Mouse (Mus musculus) erythroblast, embryonic 14.5 days (primary cell): ENCODE data around the gene Gm28729.

ENCODE experiments used
- GATA1 ChIP-seq: IDR thresholded peaks from 2 replicates; pipeline ENCODE4 v1.6.1; 2012; ENCODE audit warnings: low read length, inconsistent platforms, mixed read lengths
- TAL1 ChIP-seq: IDR thresholded peaks from 3 replicates; pipeline ENCODE4 v1.6.1; 2012; ENCODE audit warnings: low read length, inconsistent platforms, mixed read lengths

- TF ChIP-seq TAL1: no peak
- no peak for TF ChIP-seq GATA1
These were observed 20.8 kb downstream of the Gm28729 start for GRCm38 (mm10) chr9:96504116-96504895.
